Mouse (Mus musculus) pancreas, adult 10 weeks (tissue): Measurements from ENCODE around the gene Ripor2. TPM values are rescaled to one million over a fixed set of nuclear protein-coding genes. Genes with fewer than 3 reads are reported as not detected.

Experiments
- polyA plus RNA-seq: library from polyadenylated mRNA; stranded (reverse); fragments of 350-450 nt; fragmentation: Illumina TruSeq; extraction: RNeasy Lipid Tissue Mini Kit (QIAGEN cat#74804); gene quantifications from one replicate; pipeline ENCODE4 v1.2.3, GENCODE M21; 2015; ENCODE audit warnings: low read depth, low replicate concordance; ENCODE audit not compliant: insufficient read depth

Ripor2 gene
- 1.3 TPM for polyA plus RNA-seq

DNA sequence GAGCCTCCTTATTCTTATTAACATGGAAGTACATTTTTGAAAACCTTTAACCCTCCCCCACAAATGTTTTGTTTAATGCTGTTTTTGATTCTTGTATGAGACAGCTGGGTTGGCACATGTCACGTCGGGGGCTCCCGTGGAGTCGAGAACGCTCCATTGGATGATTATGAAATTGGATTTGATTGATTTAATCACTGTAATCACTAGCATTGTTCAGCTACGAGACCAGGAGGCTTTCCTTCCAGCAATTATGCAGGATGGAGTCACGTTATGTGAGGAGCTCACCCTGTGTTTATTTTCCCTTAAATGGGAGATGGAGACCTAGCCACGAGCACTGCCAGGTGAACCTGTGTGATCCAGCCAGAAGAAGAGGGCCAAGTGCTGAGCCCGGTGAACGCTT lies at the start of gene Ripor2:
Gene Ripor2, plus strand, starts transcription at position 357 of the 400 bp plus-strand sequence.

DNA sequence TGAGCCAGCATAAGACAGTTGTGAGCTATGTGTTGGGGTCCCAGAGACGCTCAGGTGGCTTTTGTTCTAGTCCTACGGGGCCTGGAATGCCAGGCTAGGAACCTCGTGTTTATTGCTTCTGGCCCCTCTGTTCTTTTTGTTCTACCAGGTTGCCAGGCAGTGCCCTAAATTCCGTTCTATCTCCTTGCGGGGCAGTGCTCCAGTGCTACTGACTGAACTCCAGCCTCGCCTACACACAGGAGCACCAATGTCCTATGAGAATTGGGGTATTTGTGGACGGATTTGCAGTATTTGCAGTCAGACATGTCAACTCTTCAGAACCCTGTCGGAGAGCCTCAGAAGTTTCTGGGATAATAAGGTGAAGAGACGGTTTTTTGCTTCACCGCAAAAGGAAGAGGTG lies 159.0 kb downstream of the Ripor2 start, which contains the start of gene Armh2:
Gene Armh2, plus strand, starts transcription at position 205 of the 400 bp plus-strand sequence.

DNA sequence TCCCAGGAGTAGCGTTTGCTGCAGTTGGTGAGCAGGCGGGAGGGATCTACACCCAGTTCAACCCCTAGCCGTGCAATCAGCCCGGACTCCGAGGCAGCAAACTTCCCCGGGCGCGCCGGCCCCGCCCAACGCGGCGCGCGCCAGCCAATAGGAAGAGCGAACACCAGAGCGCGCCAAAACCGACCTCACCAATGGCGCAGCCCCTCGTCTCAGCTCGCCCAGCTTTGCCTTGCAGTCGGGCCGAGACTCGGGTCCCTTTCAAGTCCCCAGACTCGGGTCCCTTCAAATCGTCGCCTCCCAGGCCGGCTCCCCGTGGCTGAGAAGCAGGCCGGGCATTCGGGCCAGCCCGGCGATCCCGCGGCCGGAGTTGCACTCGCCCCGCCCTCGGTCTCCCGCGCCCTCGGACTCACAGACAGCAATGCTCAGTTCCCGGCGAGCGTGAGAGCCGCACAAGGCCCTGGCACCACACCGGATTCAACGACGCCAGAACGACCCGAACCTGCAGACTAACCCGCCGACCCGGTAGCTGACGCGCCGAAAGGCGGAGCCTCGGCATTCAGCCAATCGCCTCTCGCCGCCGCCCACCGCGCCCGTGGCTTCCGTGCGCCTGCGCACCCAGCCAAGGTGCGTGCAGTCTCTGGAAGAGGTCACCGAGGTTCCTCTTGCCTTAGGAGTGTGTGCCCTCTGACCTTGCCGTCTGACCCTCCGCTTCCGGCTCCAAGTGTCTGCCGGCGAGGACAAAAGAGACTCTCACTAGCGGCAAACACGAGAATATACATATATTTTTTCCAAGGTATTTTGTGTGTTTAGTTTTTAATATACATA lies 179.6 kb downstream of the Ripor2 start, which contains the start of gene Gmnn:
Gene Gmnn, minus strand, starts transcription at position 521 of the 825 bp plus-strand sequence.

Other genes starting within 250 kb of the Ripor2 start
- not detected for gene Armh2, start 159.0 kb downstream of the Ripor2 start, polyA plus RNA-seq
- gene Gmnn, start 179.7 kb downstream of the Ripor2 start, polyA plus RNA-seq, result 2.3 TPM
- 21.4 TPM for gene BC005537, start 219.5 kb downstream of the Ripor2 start, polyA plus RNA-seq
- 17.2 TPM for gene Acot13, start 249.4 kb downstream of the Ripor2 start, polyA plus RNA-seq
- 10.2 TPM for gene Tdp2, start 249.5 kb downstream of the Ripor2 start, polyA plus RNA-seq